Mouse (Mus musculus): ENCODE measurements around the gene Skap2.

DNA sequence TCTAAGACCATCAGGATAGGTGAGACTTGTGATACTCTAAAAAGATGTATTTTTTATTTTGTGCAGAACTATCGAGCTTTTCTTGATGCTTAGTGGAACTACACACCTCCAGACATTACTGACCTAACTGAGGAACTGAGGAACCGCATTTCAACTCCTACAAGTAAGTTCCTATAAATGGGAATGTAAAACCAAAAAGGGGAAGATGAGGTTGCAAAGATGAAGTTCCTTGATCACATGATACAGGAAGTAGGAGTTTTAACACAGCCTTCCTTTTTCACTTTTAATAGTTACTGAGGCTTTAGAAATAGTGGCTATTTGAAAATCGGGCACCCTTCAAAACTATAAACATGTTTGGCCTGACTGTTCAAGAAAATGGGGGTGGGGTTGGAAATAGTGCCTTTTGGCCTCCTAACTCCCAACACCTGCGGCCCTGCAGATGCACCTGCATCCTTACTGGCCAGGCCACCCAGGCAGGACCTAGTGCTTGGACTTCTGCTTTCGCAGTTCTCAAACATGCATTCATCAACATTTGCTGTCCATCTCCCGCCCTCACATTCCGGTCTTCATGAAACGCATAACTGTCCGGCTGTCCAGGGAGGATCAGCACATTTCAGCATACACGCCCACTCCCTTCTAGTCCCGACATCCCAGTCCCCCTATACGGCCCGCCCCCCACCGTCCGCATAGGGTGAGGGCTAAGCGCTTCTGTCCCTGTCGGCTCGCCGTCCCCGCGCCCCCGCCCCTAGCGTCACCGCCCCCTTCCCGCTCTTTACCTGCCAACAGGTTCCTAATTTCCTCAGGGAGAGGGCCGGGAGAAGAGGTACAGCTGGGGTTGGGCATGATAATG, 565 bp downstream of the Skap2 start:
- TF ChIP-seq POLR2A (IDR thresholded peaks at IDR 0.05; ENCODE audit: control insufficient read depth, low read depth, low read length) (no peak), CTCF (IDR thresholded peaks at IDR 0.05; ENCODE audit: control insufficient read depth, insufficient read depth, insufficient replicate concordance, low read depth, low read length) (no peak)

All from testis, adult 2 months (tissue).